Mouse (Mus musculus) splenic B cell, adult 2 months (primary cell): ENCODE measurements around the gene Rad50.

Experiments
- DNase-seq: peaks from one replicate; pipeline ENCODE4 v3.0.0-alpha.2; 2011; ENCODE audit warnings: low read depth, low spot score
- H3K27me3 ChIP-seq: 2 replicates; pipeline ENCODE4 v1.6.1; 2012; ENCODE audit warnings: mild to moderate bottlenecking, low read length, moderate library complexity, mixed read lengths; ENCODE audit not compliant: control insufficient read depth, poor library complexity, insufficient read depth, severe bottlenecking
- H3K36me3 ChIP-seq: 2 replicates; pipeline ENCODE4 v1.6.1; 2012; ENCODE audit warnings: mild to moderate bottlenecking, low read length, moderate library complexity, mixed read lengths; ENCODE audit not compliant: control insufficient read depth, poor library complexity, insufficient read depth, severe bottlenecking

Gene Rad50

GRCm38 (mm10) chr11:53732244-53732643 is 25.1 kb upstream of the Rad50 start:
- no peak for DNase-seq
- Histone ChIP-seq H3K27me3 (no peaks in the 10 kb centered on the region), H3K36me3 (no peaks in the 10 kb centered on the region)

GRCm38 (mm10) chr11:53731457-53731856 is 24.3 kb upstream of the Rad50 start:
- H3K27me3 ChIP-seq = no peaks in the 10 kb centered on the region
- DNase-seq = no peak
- H3K36me3 ChIP-seq = no peaks in the 10 kb centered on the region

- Histone ChIP-seq H3K27me3 (no peaks in the 10 kb centered on the region), H3K36me3 (no peaks in the 10 kb centered on the region)
Observed at GRCm38 (mm10) chr11:53720715-53721114, 13.6 kb upstream of the Rad50 start, which contains the start of gene Il5. TSS of gene Il5 (plus strand) at chr11:53720794.

GRCm38 (mm10) chr11:53719701-53720100 is 12.6 kb upstream of the Rad50 start:
- no peak for DNase-seq
- H3K36me3 ChIP-seq = no peaks in the 10 kb centered on the region
- H3K27me3 ChIP-seq = no peaks in the 10 kb centered on the region

More at GRCm38 (mm10) chr11:53720715-53721114, 13.6 kb upstream of the Rad50 start, which contains the start of gene Il5:
- DNase-seq = no peak

- DNase-seq = peak; percentile 3
- H3K27me3 ChIP-seq = no peaks in the 10 kb centered on the region
- H3K36me3 ChIP-seq = peaks cover 2% of the 10 kb centered on the region; the same call in 1 of the 2 replicates
Observed at GRCm38 (mm10) chr11:53707718-53708009, 545 bp upstream of the Rad50 start.

GRCm38 (mm10) chr11:53706236-53706933 is 734 bp downstream of the Rad50 start:
- Histone ChIP-seq H3K27me3 (no peaks in the 10 kb centered on the region), H3K36me3 (peaks cover 2% of the 10 kb centered on the region; the same call in 1 of the 2 replicates)
- DNase-seq = peak; percentile 45

GRCm38 (mm10) chr11:53699351-53699750 is 7.8 kb downstream of the Rad50 start:
- no peak for DNase-seq
- H3K36me3 ChIP-seq = peaks cover 13% of the 10 kb centered on the region
- no peaks in the 10 kb centered on the region for H3K27me3 ChIP-seq

- H3K27me3 ChIP-seq = no peaks in the 10 kb centered on the region
- DNase-seq = no peak
- peaks cover 13% of the 10 kb centered on the region for H3K36me3 ChIP-seq
Observed at GRCm38 (mm10) chr11:53698521-53698920, 8.6 kb downstream of the Rad50 start.

GRCm38 (mm10) chr11:53691979-53692378 is 15.1 kb downstream of the Rad50 start:
- H3K36me3 ChIP-seq = peaks cover 8% of the 10 kb centered on the region; the same call in 1 of the 2 replicates

GRCm38 (mm10) chr11:53682994-53683530 is 24.1 kb downstream of the Rad50 start:
- Histone ChIP-seq H3K36me3 (0 out of 2 replicates have a peak, but pooled peaks cover 4% of the 10 kb centered on the region), H3K27me3 (no peaks in the 10 kb centered on the region)
- DNase-seq = no peak

More at GRCm38 (mm10) chr11:53691979-53692378, 15.1 kb downstream of the Rad50 start:
- no peaks in the 10 kb centered on the region for H3K27me3 ChIP-seq
- DNase-seq = no peak

GRCm38 (mm10) chr11:53682170-53682569 is 24.9 kb downstream of the Rad50 start:
- no peaks in the 10 kb centered on the region for H3K27me3 ChIP-seq
- DNase-seq = no peak
- H3K36me3 ChIP-seq = 0 out of 2 replicates have a peak, but pooled peaks cover 4% of the 10 kb centered on the region

GRCm38 (mm10) chr11:53681686-53682085 is 25.4 kb downstream of the Rad50 start:
- no peak for DNase-seq

GRCm38 (mm10) chr11:53680141-53680540 is 27.0 kb downstream of the Rad50 start:
- Histone ChIP-seq H3K36me3 (0 out of 2 replicates have a peak, but pooled peaks cover 4% of the 10 kb centered on the region), H3K27me3 (no peaks in the 10 kb centered on the region)
- no peak for DNase-seq

More at GRCm38 (mm10) chr11:53681686-53682085, 25.4 kb downstream of the Rad50 start:
- Histone ChIP-seq H3K36me3 (0 out of 2 replicates have a peak, but pooled peaks cover 4% of the 10 kb centered on the region), H3K27me3 (no peaks in the 10 kb centered on the region)

- H3K27me3 ChIP-seq = no peaks in the 10 kb centered on the region
- H3K36me3 ChIP-seq = peaks cover 15% of the 10 kb centered on the region
- DNase-seq = no peak
Observed at GRCm38 (mm10) chr11:53671414-53671813, 35.7 kb downstream of the Rad50 start.

- peaks cover 6% of the 10 kb centered on the region; the same call in 1 of the 2 replicates for H3K36me3 ChIP-seq
- no peak for DNase-seq
- H3K27me3 ChIP-seq = no peaks in the 10 kb centered on the region
Observed at GRCm38 (mm10) chr11:53664091-53664490, 43.0 kb downstream of the Rad50 start.
